Mouse (Mus musculus): Measurements from ENCODE around the gene H2-Q10.

- TF ChIP-seq CTCF (IDR thresholded peaks at IDR 0.05; ENCODE audit: control insufficient read depth, insufficient read depth, insufficient replicate concordance, low read depth, low read length), result no peak
- no peak for TF ChIP-seq POLR2A (IDR thresholded peaks at IDR 0.05; ENCODE audit: control insufficient read depth, low read depth, low read length)
Measured at GRCm38 (mm10) chr17:35490320-35490719, 20.4 kb downstream of the H2-Q10 start.
